9 mouse cellular contexts compared by ENCODE assay signal in the genomic region with DNA sequence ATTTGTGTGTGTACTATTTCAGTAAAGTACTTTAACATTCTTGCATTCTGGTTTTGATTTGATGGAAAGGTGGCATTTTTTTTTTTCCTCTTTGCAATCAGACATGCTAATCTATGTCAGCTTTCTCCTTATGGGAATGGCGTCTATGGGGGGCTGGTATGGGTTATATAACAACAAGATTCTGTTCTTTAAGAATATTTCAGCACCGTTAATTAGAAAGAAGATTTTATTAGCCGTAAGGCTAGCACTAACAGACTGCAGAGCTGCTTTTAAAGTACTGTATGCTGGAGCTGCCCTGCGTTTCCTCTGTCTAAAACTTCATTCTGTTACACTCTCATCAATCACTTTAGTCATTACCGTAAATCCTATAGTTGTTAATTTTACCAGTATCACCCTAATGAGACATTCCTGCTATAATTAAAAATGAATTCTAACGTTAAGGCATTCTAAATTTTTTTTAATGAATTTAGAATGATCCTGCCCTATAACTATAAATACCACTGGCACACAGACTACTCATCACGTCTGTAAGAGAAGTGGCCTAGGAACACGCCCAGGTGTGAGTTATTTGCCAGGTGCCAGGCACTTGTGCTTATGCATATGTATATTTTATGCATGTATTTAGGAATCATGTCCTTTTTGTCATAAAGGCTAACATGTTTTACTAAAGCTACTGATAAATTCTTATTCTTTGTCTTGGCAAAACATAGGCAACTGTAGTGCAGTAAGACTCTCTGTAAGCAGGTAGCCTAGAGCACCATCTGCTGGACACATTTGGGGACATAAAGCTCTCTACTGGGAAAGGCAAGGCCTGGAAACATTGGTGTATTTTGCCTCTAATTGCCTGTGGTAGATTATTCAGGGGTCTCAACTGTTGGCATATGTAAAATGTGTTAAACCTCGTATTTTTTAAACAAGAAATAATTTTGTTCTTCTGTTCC.
A peak's percentile ranks its signal among the peaks of the same experiment; 100 is the strongest.
DNase-seq lines count a peak whose midpoint lies in the region; ATAC-seq lines count a peak whose summit lies in the region.
"Had no signal": no experiment of that assay in that cellular context is flagged by ENCODE, and none has a peak within 500 bp of the region (broad histone marks: within the 10 kb centered on the region; RNA-seq: fewer than 3 reads in every experiment).

No protein-coding gene starts in this region.

- DNase-seq in heart, adult 18-20 months = peak; percentile 59 to 71
- DNase-seq in adrenal gland, adult 2 months = peak; percentile 64
- DNase-seq in embryonic facial prominence, embryonic 10.5 days (ENCODE audit: low spot score) = peak; percentile 71
- DNase-seq in layer of hippocampus, adult 8-10 months (ENCODE audit: low spot score in 2 of 2) = peak; percentile 67 to 79
- peak; percentile 81 for DNase-seq in lung, postnatal 36 days
- peak; percentile 81 for DNase-seq in right cerebral cortex, postnatal 14 days

- no peaks in the 10 kb centered on the region for H3K27me3 ChIP-seq in heart, embryonic 11.5 days (ENCODE audit: control insufficient read depth, insufficient read depth, low read length)
- no peaks in the 10 kb centered on the region for H3K27me3 ChIP-seq in embryonic facial prominence, embryonic 10.5 days (replicated peaks; ENCODE audit: low read depth, poor library complexity, severe bottlenecking)

- H3K9ac ChIP-seq in heart, embryonic 11.5 days (ENCODE audit: low read depth, low read length) = no peak overlapping the region

- 57% methylated on average over 9 of the region's 9 CpGs for WGBS in heart, embryonic 11.5 days (ENCODE audit: insufficient replicate concordance)
- 63% methylated on average over 9 of the region's 9 CpGs for WGBS in embryonic facial prominence, embryonic 10.5 days

- no peaks in the 10 kb centered on the region for H3K36me3 ChIP-seq in heart, embryonic 11.5 days (ENCODE audit: control insufficient read depth, insufficient read depth, low read length)
- H3K36me3 ChIP-seq in embryonic facial prominence, embryonic 10.5 days (replicated peaks) = peaks cover 11% of the 10 kb centered on the region

- H3K4me1 ChIP-seq in heart, embryonic 11.5 days (ENCODE audit: control insufficient read depth, insufficient read depth, low read length) = no peaks in the 10 kb centered on the region
- H3K4me1 ChIP-seq in embryonic facial prominence, embryonic 10.5 days = peaks cover 18% of the 10 kb centered on the region

- H3K4me2 ChIP-seq in heart, embryonic 11.5 days = no peak overlapping the region

- ATAC-seq in heart, embryonic 11.5 days (replicated peaks; ENCODE audit: insufficient number of reproducible peaks, low FRiP score, low TSS enrichment) = no peak
- peak; percentile 79 to 85 for ATAC-seq in hematopoietic stem cell, adult 5-6 weeks (replicated peaks in 1 of 2; ENCODE audit: insufficient read depth in 1 of 2, low FRiP score in 2 of 2, low TSS enrichment in 1 of 2, low read depth in 1 of 2, poor library complexity in 2 of 2, severe bottlenecking in 2 of 2)

- no peak overlapping the region for H3K4me3 ChIP-seq in heart, embryonic 11.5 days (ENCODE audit: low read depth, low read length)
- H3K4me3 ChIP-seq in embryonic facial prominence, embryonic 10.5 days = no peak overlapping the region
- H3K4me3 ChIP-seq: megakaryocyte, embryonic 14.5 days had no signal

- no peak overlapping the region for H3K27ac ChIP-seq in heart, embryonic 11.5 days (ENCODE audit: low read depth, low read length)
- no peak overlapping the region; the same call in 1 of the 2 replicates for H3K27ac ChIP-seq in embryonic facial prominence, embryonic 10.5 days (replicated peaks)

- no peaks in the 10 kb centered on the region for H3K9me3 ChIP-seq in heart, embryonic 11.5 days (replicated peaks; ENCODE audit: control insufficient read depth, low read length)
- H3K9me3 ChIP-seq in embryonic facial prominence, embryonic 10.5 days = no peaks in the 10 kb centered on the region
